Mouse (Mus musculus) liver, postnatal 0 days (tissue): Measurements from ENCODE around the gene Tmem8.

Experiments
- CTCF ChIP-seq: sonication (generic); IDR thresholded peaks from 2 replicates; pipeline ENCODE4 v1.5.1; 2016; ENCODE audit warnings: antibody characterized with exemption, low read depth
- EP300 ChIP-seq: IDR thresholded peaks from 2 replicates; pipeline ENCODE4 v1.6.1; 2016; ENCODE audit warnings: antibody characterized with exemption, low read depth, mild to moderate bottlenecking

DNA sequence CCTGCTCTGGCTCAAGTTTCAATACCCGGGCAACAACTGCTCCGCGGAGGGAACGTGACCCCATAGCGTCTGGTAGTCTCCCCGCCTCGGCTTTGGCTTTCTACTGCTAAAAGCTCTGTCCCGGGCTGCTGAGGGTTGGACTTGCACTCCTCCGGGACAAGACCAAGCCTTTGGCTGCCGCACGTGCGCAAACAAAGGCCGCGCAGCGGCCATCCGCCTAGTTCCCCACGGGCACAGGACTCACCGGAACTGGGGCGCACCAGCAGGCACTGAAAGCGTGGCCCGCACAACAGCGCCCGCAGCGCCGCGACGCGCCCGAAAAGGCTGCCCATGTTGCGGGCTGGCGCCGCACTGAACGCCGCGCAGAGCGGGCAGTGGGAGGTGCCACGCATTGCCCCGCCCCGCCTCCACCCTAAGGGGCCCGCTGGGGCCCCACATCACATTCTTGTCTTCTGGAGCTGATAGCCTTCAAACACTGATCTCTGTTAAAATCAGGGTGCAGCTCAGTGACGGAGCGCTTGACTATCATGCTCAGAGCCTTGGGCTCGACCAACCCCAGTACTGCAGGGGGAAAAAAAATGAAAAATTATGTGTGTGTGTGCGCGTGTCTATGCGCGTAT is 17.9 kb upstream of the Tmem8 start, which contains the start of gene Nme4:
- TF ChIP-seq CTCF, result no peak
- TF ChIP-seq EP300, result no peak
